Mouse (Mus musculus) urinary bladder, postnatal 14 days (tissue): Measurements from ENCODE around the gene Art4.
A peak's percentile ranks its signal among the peaks of the same experiment; 100 is the strongest.

Experiments
- DNase-seq: peaks from one replicate; pipeline ENCODE4 v3.0.0; 2021; ENCODE audit warnings: low spot score

The Art4 gene

GRCm38 (mm10) chr6:136866150-136866549, 8.6 kb upstream of the Art4 start:
- DNase-seq: peak; percentile 33

GRCm38 (mm10) chr6:136865360-136865759, 7.8 kb upstream of the Art4 start:
- DNase-seq: no peak

GRCm38 (mm10) chr6:136861020-136861419, 3.5 kb upstream of the Art4 start:
- DNase-seq: no peak

GRCm38 (mm10) chr6:136858420-136858819, 887 bp upstream of the Art4 start:
- no peak for DNase-seq

GRCm38 (mm10) chr6:136857873-136858260, 334 bp upstream of the Art4 start:
- DNase-seq: peak; percentile 49

- DNase-seq: peak; percentile 61
Measured at GRCm38 (mm10) chr6:136856071-136856636, 1.4 kb downstream of the Art4 start.

GRCm38 (mm10) chr6:136855183-136855582, 2.4 kb downstream of the Art4 start:
- no peak for DNase-seq

GRCm38 (mm10) chr6:136854361-136854781, 3.2 kb downstream of the Art4 start:
- DNase-seq: no peak

GRCm38 (mm10) chr6:136852762-136853161, 4.8 kb downstream of the Art4 start:
- no peak for DNase-seq

GRCm38 (mm10) chr6:136852348-136852747, 5.2 kb downstream of the Art4 start:
- DNase-seq: no peak

GRCm38 (mm10) chr6:136850267-136850666, 7.3 kb downstream of the Art4 start:
- DNase-seq: no peak

- no peak for DNase-seq
Measured at GRCm38 (mm10) chr6:136848971-136849370, 8.6 kb downstream of the Art4 start.

GRCm38 (mm10) chr6:136848399-136848798, 9.1 kb downstream of the Art4 start:
- DNase-seq: no peak

- DNase-seq: peak; percentile 61
Measured at GRCm38 (mm10) chr6:136847790-136848189, 9.7 kb downstream of the Art4 start.

- DNase-seq: no peak
Measured at GRCm38 (mm10) chr6:136847267-136847666, 10.3 kb downstream of the Art4 start.

- DNase-seq: no peak
Measured at GRCm38 (mm10) chr6:136845706-136846480, 11.6 kb downstream of the Art4 start.

GRCm38 (mm10) chr6:136844903-136845302, 12.6 kb downstream of the Art4 start:
- no peak for DNase-seq

GRCm38 (mm10) chr6:136837323-136837722, 20.2 kb downstream of the Art4 start:
- no peak for DNase-seq

- DNase-seq: no peak
Measured at GRCm38 (mm10) chr6:136835352-136835751, 22.2 kb downstream of the Art4 start, which contains the start of gene Smco3. TSS of gene Smco3 (minus strand) at chr6:136835452.

- DNase-seq: no peak
Measured at GRCm38 (mm10) chr6:136831712-136832111, 25.8 kb downstream of the Art4 start.

- no peak for DNase-seq
Measured at GRCm38 (mm10) chr6:136828681-136829080, 28.9 kb downstream of the Art4 start.

GRCm38 (mm10) chr6:136827881-136828561, 29.5 kb downstream of the Art4 start, which contains the start of gene Wbp11:
TSS of gene Wbp11 (minus strand) at chr6:136828233.
- DNase-seq: peak; percentile 95

GRCm38 (mm10) chr6:136827516-136827880, 30.0 kb downstream of the Art4 start, which contains the start of gene BC049715:
TSS of gene BC049715 (plus strand) at chr6:136827626.
- DNase-seq: no peak
